Mouse (Mus musculus) liver, adult 2 months (tissue): ENCODE results near the gene Mmachc. TPM values are rescaled to one million over a fixed set of nuclear protein-coding genes. Genes with fewer than 3 reads are reported as not detected.

Experiments used
- DNase-seq: peaks from one replicate; pipeline ENCODE4 v3.0.0-alpha.2; 2011; ENCODE audit warnings: low read depth, low spot score; ENCODE audit errors: extremely low read depth
- H3K27ac ChIP-seq: fragments of 200-500 bp; replicated peaks from 2 replicates; pipeline ENCODE4 v1.5.1; 2012; ENCODE audit warnings: low read depth, mild to moderate bottlenecking, control low read depth, inconsistent platforms, low read length; ENCODE audit not compliant: insufficient read depth
- H3K27me3 ChIP-seq: fragments of 200-500 bp; 2 replicates; pipeline ENCODE4 v1.6.1; 2012; ENCODE audit warnings: mild to moderate bottlenecking, moderate library complexity, low read length, inconsistent platforms; ENCODE audit not compliant: control insufficient read depth, insufficient read depth
- H3K36me3 ChIP-seq: fragments of 200-500 bp; 2 replicates; pipeline ENCODE4 v1.6.1; 2012; ENCODE audit warnings: low read length, inconsistent platforms; ENCODE audit not compliant: control insufficient read depth, insufficient read depth
- H3K4me1 ChIP-seq: fragments of 200-500 bp; 2 replicates; pipeline ENCODE4 v1.6.1; 2011; ENCODE audit warnings: low read length; ENCODE audit not compliant: control insufficient read depth, insufficient read depth
- H3K4me3 ChIP-seq: fragments of 200-500 bp; 2 replicates; pipeline ENCODE4 v1.5.1; 2011; ENCODE audit warnings: low read depth, mild to moderate bottlenecking, control low read depth, low read length, moderate library complexity; ENCODE audit not compliant: insufficient read depth
- H3K79me2 ChIP-seq: fragments of 200-500 bp; 2 replicates; pipeline ENCODE4 v1.6.1; 2012; ENCODE audit warnings: inconsistent platforms, mild to moderate bottlenecking, low read length, moderate library complexity; ENCODE audit not compliant: control insufficient read depth, insufficient read depth
- H3K9ac ChIP-seq: fragments of 200-500 bp; 2 replicates; pipeline ENCODE4 v1.6.1; 2012; ENCODE audit warnings: low read depth, mild to moderate bottlenecking, control low read depth, inconsistent platforms, low read length
- CTCF ChIP-seq: fragments of 200-500 bp; IDR thresholded peaks from 2 replicates; pipeline ENCODE4 v1.5.1; 2011; ENCODE audit warnings: low read depth, low read length, control low read depth
- POLR2A ChIP-seq: fragments of 200-500 bp; IDR thresholded peaks from 2 replicates; pipeline ENCODE4 v1.6.1; 2011; ENCODE audit warnings: low read length, control low read depth; ENCODE audit not compliant: insufficient read depth; ENCODE audit errors: extremely low read depth
- whole genome bisulfite sequencing: fragments of 180-500 bp; shearing (Covaris S2); methylation state at CpG from one replicate; pipeline ENCODE4 v1.1.7; 2018; 5-methylcytosine and 5-hydroxymethylcytosine counted together
- polyA plus RNA-seq: library from polyadenylated mRNA; depleted of rRNA; stranded (reverse); fragments of >200 nt; gene quantifications from 2 replicates; pipeline ENCODE4 v1.2.3, GENCODE M21; 2012
- total RNA-seq: library from RNA; depleted of rRNA; stranded (reverse); fragments of >200 nt; gene quantifications from 2 replicates; pipeline ENCODE4 v1.2.3, GENCODE M21; 2014

The Mmachc gene
- total and polyA plus RNA-seq, 2 experiments = 10.3 to 15.7 TPM

DNA sequence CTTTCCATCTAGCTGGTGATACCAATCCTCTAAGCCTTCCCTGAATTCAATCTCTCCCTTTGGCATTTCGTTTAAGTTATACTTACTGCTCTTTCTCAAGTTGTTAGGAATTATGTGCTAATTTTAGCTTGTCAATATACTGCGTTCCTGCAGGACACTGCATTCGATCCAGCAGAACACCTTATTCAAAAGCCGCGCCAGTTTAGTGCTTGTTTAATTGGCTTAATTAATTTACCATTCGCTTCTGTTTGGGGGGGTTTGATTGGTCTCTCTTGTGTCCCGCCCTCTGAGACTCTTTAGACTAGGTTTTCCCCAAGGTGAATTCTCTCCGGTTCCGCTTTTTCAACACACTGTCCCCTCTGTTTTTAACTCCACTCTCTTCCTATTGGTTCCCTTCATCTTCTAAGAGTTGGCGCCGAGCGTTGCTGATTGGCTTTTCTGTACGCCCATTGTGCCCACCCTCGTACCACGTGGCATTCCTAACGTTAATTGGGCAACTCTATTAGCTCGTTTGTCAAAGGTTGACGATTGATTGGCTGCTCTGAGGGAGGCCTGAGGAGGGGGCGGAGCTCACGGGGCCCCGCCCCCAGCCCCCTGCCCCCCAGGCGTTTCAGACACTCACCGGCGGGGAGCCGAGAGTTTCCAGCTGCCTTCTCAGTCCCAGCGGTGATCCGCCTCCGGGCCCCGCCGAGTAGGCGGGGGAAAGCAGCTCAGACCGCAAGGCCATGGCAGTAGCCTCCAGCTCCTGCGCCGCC, 12.3 kb upstream of the Mmachc start, which contains the start of gene Tesk2:
TSS of gene Tesk2 (plus strand) at position 606 of the 755 bp plus-strand sequence.
- Histone ChIP-seq H3K4me1 (peaks cover 7% of the 10 kb centered on the region), H3K9ac (peak within 1 kb of the TSS; percentile 83), H3K4me3 (peak within 1 kb of the TSS; percentile 75), H3K27ac (peak within 1 kb of the TSS; percentile 88), H3K36me3 (no peaks in the 10 kb centered on the region), H3K79me2 (peaks cover 9% of the 10 kb centered on the region; the same call in 1 of the 2 replicates), H3K27me3 (no peaks in the 10 kb centered on the region)
- TF ChIP-seq POLR2A = peak; percentile 90
- no peak for TF ChIP-seq CTCF
- under 1% methylated on average over 33 of the region's 34 CpGs for WGBS
- peak; percentile 100 for DNase-seq

DNA sequence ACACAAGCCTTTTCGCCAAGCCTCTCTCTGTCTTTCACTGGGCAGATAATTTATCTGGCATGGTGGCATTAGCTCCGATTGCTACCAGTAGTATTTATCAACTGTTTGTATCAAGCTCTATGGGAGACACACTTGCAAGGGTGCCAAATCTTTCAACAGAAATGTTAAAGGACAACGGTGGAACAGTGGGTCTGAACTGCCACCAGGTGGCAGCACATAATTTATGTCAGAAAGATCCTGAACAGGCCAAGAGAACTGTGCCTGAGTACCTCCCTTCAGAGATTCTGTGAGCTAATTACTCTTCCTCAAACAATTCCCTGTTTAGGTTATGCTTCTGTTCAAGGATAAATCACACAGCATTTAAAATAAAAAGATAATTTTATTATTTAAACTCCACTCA, 11.2 kb upstream of the Mmachc start:
- peak; percentile 77 for DNase-seq
- peaks cover 9% of the 10 kb centered on the region; the same call in 1 of the 2 replicates for H3K79me2 ChIP-seq
- no peak overlapping the region for H3K27ac ChIP-seq
- no peaks in the 10 kb centered on the region for H3K27me3 ChIP-seq
- no peak overlapping the region for H3K9ac ChIP-seq
- WGBS = 11% methylated on average over 3 of the region's 3 CpGs
- H3K4me3 ChIP-seq = no peak overlapping the region
- H3K4me1 ChIP-seq = peaks cover 7% of the 10 kb centered on the region
- peak; percentile 64 for TF ChIP-seq CTCF
- no peak for TF ChIP-seq POLR2A
- no peaks in the 10 kb centered on the region for H3K36me3 ChIP-seq

DNA sequence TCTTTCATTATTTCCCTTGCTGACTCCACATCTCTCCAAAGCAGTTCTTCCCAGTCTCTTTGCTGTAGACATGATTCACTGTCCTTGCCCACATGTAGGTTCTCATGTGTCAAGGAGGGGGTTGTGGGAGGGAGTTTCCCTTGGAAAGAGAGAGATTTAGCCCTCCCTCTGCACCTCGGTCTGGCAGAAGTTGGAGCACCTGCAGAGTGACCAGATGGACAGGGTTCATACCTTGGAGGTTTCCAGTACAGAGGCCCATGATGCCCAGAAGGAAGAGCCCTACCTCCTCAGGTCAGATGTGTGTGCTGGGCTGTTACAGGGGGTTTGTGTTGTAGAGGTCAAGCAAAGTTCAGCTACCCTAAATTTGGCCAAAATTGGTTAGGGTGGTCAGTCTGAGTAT, 4.3 kb upstream of the Mmachc start:
- no peaks in the 10 kb centered on the region for H3K27me3 ChIP-seq
- WGBS = 77% methylated on average over 1 of the region's 1 CpGs
- TF ChIP-seq POLR2A (no peak), CTCF (no peak)
- 0 out of 2 replicates have a peak, but pooled peaks cover 2% of the 10 kb centered on the region for H3K36me3 ChIP-seq
- DNase-seq = no peak
- H3K9ac ChIP-seq = no peak overlapping the region
- no peaks in the 10 kb centered on the region for H3K79me2 ChIP-seq
- 0 out of 2 replicates have a peak, but pooled peaks cover 6% of the 10 kb centered on the region for H3K4me1 ChIP-seq
- H3K27ac ChIP-seq = no peak overlapping the region
- H3K4me3 ChIP-seq = no peak overlapping the region

DNA sequence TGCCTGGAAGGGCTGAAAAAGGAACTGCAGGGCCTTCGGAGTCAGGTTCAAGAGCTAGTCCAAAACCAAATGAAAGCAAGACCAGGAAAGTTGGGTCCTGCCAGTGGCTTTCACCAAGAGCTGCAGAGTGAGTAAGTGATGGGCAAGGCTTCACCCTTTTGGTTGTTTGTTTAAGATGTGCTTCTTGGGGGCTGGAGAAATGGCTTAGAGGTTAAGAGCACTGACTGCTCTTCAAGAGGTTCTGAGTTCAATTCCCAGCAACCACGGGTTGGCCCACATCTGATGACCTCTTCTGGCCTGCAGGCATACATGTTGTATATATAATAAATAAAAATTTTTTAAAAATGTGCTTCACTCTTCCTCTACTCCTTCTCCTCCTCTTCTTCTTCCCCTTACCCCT, 1.9 kb upstream of the Mmachc start:
- no peak overlapping the region for H3K9ac ChIP-seq
- 0 out of 2 replicates have a peak, but pooled peaks cover 2% of the 10 kb centered on the region for H3K36me3 ChIP-seq
- 0 out of 2 replicates have a peak, but pooled peaks cover 6% of the 10 kb centered on the region for H3K4me1 ChIP-seq
- H3K4me3 ChIP-seq = no peak overlapping the region
- H3K27me3 ChIP-seq = no peaks in the 10 kb centered on the region
- no peak for DNase-seq
- H3K27ac ChIP-seq = no peak overlapping the region
- no peak for TF ChIP-seq POLR2A
- no peak for TF ChIP-seq CTCF
- WGBS = 88% methylated on average over 2 of the region's 2 CpGs
- H3K79me2 ChIP-seq = no peaks in the 10 kb centered on the region

DNA sequence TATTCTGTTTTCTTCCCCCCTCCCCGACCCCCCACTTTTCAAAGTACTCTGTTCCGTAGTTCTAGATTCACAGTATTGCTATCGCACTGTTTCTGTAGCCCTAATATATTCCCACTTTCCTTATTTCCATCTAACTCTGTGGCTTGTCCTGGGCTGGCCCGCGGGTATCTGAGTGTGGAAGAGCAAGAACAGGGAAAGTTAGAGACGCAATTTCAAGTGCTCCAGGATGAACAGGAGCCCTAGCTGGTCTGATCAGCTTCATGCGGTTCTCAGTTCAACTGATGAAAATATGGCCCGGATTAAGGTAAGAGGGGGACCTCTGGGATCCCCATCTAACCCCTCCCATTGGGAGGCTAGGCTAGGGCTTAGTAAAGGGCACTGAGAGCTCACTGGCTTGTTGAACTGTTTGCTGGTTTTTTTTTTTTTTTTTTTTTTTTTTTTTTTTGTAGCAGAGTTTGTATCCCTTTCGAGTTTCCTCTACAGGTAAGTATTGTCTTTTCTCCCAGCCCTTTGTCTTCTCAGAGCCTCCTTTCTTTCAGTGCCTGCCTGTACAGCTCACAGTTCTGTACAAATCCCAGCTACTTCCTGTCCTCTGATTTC, 685 bp upstream of the Mmachc start:
- TF ChIP-seq POLR2A (no peak), CTCF (no peak)
- Histone ChIP-seq H3K79me2 (no peaks in the 10 kb centered on the region), H3K4me3 (peak overlapping the region; percentile 50), H3K27ac (no peak overlapping the region), H3K4me1 (0 out of 2 replicates have a peak, but pooled peaks cover 6% of the 10 kb centered on the region), H3K9ac (peak overlapping the region; percentile 46), H3K36me3 (0 out of 2 replicates have a peak, but pooled peaks cover 5% of the 10 kb centered on the region), H3K27me3 (no peaks in the 10 kb centered on the region)
- WGBS = 4% methylated on average over 9 of the region's 9 CpGs
- DNase-seq = no peak

DNA sequence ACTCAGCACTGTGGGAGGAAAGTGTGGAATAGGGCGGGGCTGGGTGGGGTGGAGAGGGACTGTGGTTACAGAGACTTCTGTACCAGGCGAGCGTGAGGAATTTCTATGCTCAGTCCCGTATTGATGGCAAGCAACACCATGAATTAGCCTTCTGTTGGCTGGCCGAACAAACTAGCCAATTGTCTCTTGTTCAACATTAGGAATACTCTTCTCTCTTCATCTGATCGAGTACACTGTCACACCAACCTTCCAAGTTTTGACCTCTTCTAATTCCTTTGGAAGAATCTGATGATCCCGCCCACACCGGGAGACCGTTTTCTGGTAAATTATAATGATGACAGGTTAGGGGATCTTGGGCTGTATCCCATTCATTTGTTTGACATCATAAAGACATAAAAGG, 540 bp downstream of the Mmachc start:
- TF ChIP-seq CTCF (no peak), POLR2A (no peak)
- no peak for DNase-seq
- Histone ChIP-seq H3K27ac (no peak overlapping the region), H3K4me1 (0 out of 2 replicates have a peak, but pooled peaks cover 6% of the 10 kb centered on the region), H3K27me3 (no peaks in the 10 kb centered on the region), H3K79me2 (no peaks in the 10 kb centered on the region), H3K4me3 (peak overlapping the region; percentile 54), H3K9ac (no peak overlapping the region), H3K36me3 (0 out of 2 replicates have a peak, but pooled peaks cover 3% of the 10 kb centered on the region)
- 9% methylated on average over 9 of the region's 9 CpGs for WGBS
